8 mouse cellular contexts compared by ENCODE assay signal in the genomic region with DNA sequence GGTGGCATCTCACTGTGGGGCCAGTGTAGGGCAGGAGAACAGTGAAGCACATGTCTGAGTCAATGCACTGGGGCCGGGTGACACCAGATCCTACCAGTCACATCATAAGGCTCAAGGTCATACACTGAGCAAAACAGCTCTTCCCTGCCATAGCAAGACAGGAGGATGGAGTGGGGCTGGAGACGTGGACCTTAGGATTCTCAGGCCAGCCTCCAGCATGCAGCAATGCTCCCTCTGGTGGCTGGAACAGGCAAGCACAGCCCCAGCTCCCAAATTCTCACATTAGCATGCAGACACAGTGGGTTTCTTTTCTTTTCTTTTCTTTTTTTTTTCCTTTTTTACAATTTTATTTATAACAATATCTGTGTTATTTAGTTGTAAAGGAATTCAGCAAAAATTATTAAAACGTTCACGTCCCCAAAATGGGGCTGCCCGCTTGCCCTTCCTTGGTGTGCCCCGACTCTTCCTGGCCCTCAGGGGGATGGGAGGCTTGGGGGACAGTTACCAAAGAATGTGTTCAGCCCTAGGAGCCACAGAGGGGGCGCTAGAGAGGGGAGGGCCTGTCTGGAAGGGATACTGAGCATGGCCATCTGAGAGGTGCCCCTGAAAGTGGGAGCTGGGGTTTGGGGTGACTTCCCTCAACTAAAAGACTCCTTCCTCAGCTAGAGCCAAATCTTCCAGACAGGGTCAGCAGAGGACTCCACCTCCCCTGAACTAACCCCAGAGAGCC. TPM values are rescaled to one million over a fixed set of nuclear protein-coding genes. Genes with fewer than 3 reads are reported as not detected.
DNase-seq lines count a peak whose midpoint lies in the region; ATAC-seq lines count a peak whose summit lies in the region.
"Had no signal": no experiment of that assay in that cellular context is flagged by ENCODE, and none has a peak within 500 bp of the region (broad histone marks: within the 10 kb centered on the region; RNA-seq: fewer than 3 reads in every experiment).

No protein-coding gene starts in this region.

- H3K36me3 ChIP-seq in intestine, embryonic 14.5 days (ENCODE audit: control insufficient read depth, insufficient read depth, low read length) = peaks cover 44% of the 10 kb centered on the region
- peaks cover 49% of the 10 kb centered on the region for H3K36me3 ChIP-seq in midbrain, embryonic 13.5 days

- WGBS in intestine, embryonic 14.5 days = 28% methylated on average over 7 of the region's 7 CpGs
- 22% methylated on average over 7 of the region's 7 CpGs for WGBS in midbrain, embryonic 13.5 days

- peaks cover 16% of the 10 kb centered on the region for H3K4me1 ChIP-seq in intestine, embryonic 14.5 days (replicated peaks; ENCODE audit: control insufficient read depth, insufficient read depth, low read length)
- peaks cover 56% of the 10 kb centered on the region for H3K4me1 ChIP-seq in midbrain, embryonic 13.5 days (replicated peaks)

- no peak overlapping the region for H3K27ac ChIP-seq in intestine, embryonic 14.5 days (ENCODE audit: low read depth)
- H3K27ac ChIP-seq in midbrain, embryonic 13.5 days = peak overlapping the region; percentile 67; the same call in 1 of the 2 replicates
- H3K27ac ChIP-seq: liver, embryonic 15.5 days had no signal

- no peak overlapping the region for H3K4me3 ChIP-seq in intestine, embryonic 14.5 days (ENCODE audit: low read depth, low read length)
- H3K4me3 ChIP-seq in midbrain, embryonic 13.5 days (replicated peaks) = no peak overlapping the region
- H3K4me3 ChIP-seq: liver, embryonic 15.5 days had no signal

- no peaks in the 10 kb centered on the region for H3K9me3 ChIP-seq in intestine, embryonic 14.5 days (ENCODE audit: control insufficient read depth, low read length)
- H3K9me3 ChIP-seq in midbrain, embryonic 13.5 days = no peaks in the 10 kb centered on the region
- H3K9me3 ChIP-seq: liver, embryonic 15.5 days had no signal

- intact Hi-C loops in left cerebral cortex, postnatal 14 days (cut with DNase I) = loop anchor here (5.0 kb wide), 2 partner anchors 36 to 201 kb away; a partner anchor contains a TSS

- H3K4me2 ChIP-seq in intestine, embryonic 14.5 days (ENCODE audit: low read length) = no peak overlapping the region
- no peak overlapping the region for H3K4me2 ChIP-seq in midbrain, embryonic 13.5 days (replicated peaks)
- H3K4me2 ChIP-seq: liver, embryonic 15.5 days had no signal

- H3K9ac ChIP-seq in intestine, embryonic 14.5 days (ENCODE audit: low read length) = no peak overlapping the region
- no peak overlapping the region for H3K9ac ChIP-seq in midbrain, embryonic 13.5 days (replicated peaks)
- H3K9ac ChIP-seq: liver, embryonic 15.5 days had no signal

- DNase-seq in T-cell, adult 2 months (ENCODE audit: low spot score) = peak; percentile 50
- DNase-seq in cerebellum, adult 9-10 months = peak; percentile 92
- DNase-seq in frontal cortex, postnatal 14 days (ENCODE audit: low spot score in 2 of 2) = peak; percentile 69 to 80
- DNase-seq in intestine, embryonic 14.5 days (ENCODE audit: low spot score) = peak; percentile 87
- peak; percentile 90 to 92 for DNase-seq in left cerebral cortex, postnatal 14 days (ENCODE audit: low spot score in 2 of 2)
- peak; percentile 66 for DNase-seq in skeletal muscle tissue, adult 2 months (ENCODE audit: low read depth, low spot score)

- peak; percentile 18; the same call in 1 of the 2 replicates for ATAC-seq in intestine, embryonic 14.5 days (replicated peaks; ENCODE audit: low FRiP score, low TSS enrichment, low read depth)
- ATAC-seq in midbrain, embryonic 13.5 days = peak; percentile 57

- H3K27me3 ChIP-seq in intestine, embryonic 14.5 days (replicated peaks; ENCODE audit: control insufficient read depth, insufficient read depth, low read length) = peaks cover 36% of the 10 kb centered on the region
- peaks cover 33% of the 10 kb centered on the region for H3K27me3 ChIP-seq in midbrain, embryonic 13.5 days

RNA-seq across cellular contexts. Expression of a gene that starts 3.7 kb away (rescaled TPM):
- polyA plus RNA-seq in intestine, embryonic 14.5 days (2014; fragmentation: Nextera tagmentation; extraction: Ambion mirVana) = 4.0 and 5.5 TPM in 2 replicates
- total RNA-seq in left cerebral cortex, postnatal 14 days (2021) = 1 to 10 TPM; 4.4 to 7.4 TPM
- polyA plus RNA-seq in midbrain, embryonic 13.5 days (2015; fragmentation: Nextera tagmentation; extraction: Ambion mirVana) = 78.8 and 83.9 TPM in 2 replicates
- polyA plus RNA-seq: liver, embryonic 15.5 days had no signal

RNA-seq across cellular contexts. Expression of a gene that starts 15.8 kb away (rescaled TPM):
- 132 and 142 TPM in 2 replicates for polyA plus RNA-seq in intestine, embryonic 14.5 days (2014; fragmentation: Nextera tagmentation; extraction: Ambion mirVana)
- 10 to 100 TPM; 27.5 to 32.9 TPM for total RNA-seq in left cerebral cortex, postnatal 14 days (2021)
- polyA plus RNA-seq in midbrain, embryonic 13.5 days (2015; fragmentation: Nextera tagmentation; extraction: Ambion mirVana) = 54.3 and 56.2 TPM in 2 replicates

RNA-seq across cellular contexts. Expression of a gene that starts 23.3 kb away (rescaled TPM):
- polyA plus RNA-seq in intestine, embryonic 14.5 days (2014; fragmentation: Nextera tagmentation; extraction: Ambion mirVana) = 25.9 and 28.5 TPM in 2 replicates
- 1 to 10 TPM; 7.4 to 8.9 TPM for total RNA-seq in left cerebral cortex, postnatal 14 days (2021)
- polyA plus RNA-seq in midbrain, embryonic 13.5 days (2015; fragmentation: Nextera tagmentation; extraction: Ambion mirVana) = 11.5 and 13.8 TPM in 2 replicates

RNA-seq across cellular contexts. Expression of a gene that starts 36.5 kb away (rescaled TPM):
- polyA plus RNA-seq in intestine, embryonic 14.5 days (2014; fragmentation: Nextera tagmentation; extraction: Ambion mirVana) = 0.32 TPM in 1 of 2 replicates, not detected in the other
- total RNA-seq in left cerebral cortex, postnatal 14 days (2021) = 10 to 100 TPM in 1 of 2 experiments, 1 to 10 TPM in 1; 3.0 to 10.0 TPM
- 1.6 and 2.3 TPM in 2 replicates for polyA plus RNA-seq in midbrain, embryonic 13.5 days (2015; fragmentation: Nextera tagmentation; extraction: Ambion mirVana)

Comparison
In these comparisons a context has a peak if more than half of its experiments do, and no peak if none do; other contexts are left out.
1. RNA of a gene that starts 3.7 kb away (polyA plus RNA-seq): 78.8 to 83.9 TPM in midbrain, embryonic 13.5 days; 4.0 to 5.5 TPM in intestine, embryonic 14.5 days; every median in the first group is over 10 times any median in the second.
2. Peak in every context shown above with its lines, with median percentiles within 50 percentile points of each other: DNase-seq.